Mouse (Mus musculus) layer of hippocampus, postnatal 25 days (tissue): ENCODE measurements around the gene Best3. TPM values are rescaled to one million over a fixed set of nuclear protein-coding genes. Genes with fewer than 3 reads are reported as not detected.
"Not testable (repeated sequence)": the region's sequence is repeated elsewhere in the genome, so short reads cannot be mapped to it uniquely, and the experiment has no call there.

Experiments used
- DNase-seq, 2 experiments: peaks; one replicate each; pipeline ENCODE4 v3.0.0; 2022; ENCODE audit warnings: mixed read lengths in 2 of 2, low spot score in 1 of 2; ENCODE audit errors: extremely low spot score in 1 of 2
- total RNA-seq, 2 experiments: library from RNA; stranded (reverse); gene quantifications; 2 replicates each; pipeline ENCODE4 v1.2.3; 2021

The Best3 gene
- total RNA-seq, 2 experiments from 2014 or later, result 1.8 to 2.7 TPM

GRCm38 (mm10) chr10:117021020-117021754 is 35.1 kb downstream of the Best3 start:
- no peak for DNase-seq

- DNase-seq, result no peak
These were observed 37.6 kb downstream of the Best3 start for GRCm38 (mm10) chr10:117023693-117024092.

GRCm38 (mm10) chr10:117025776-117026175 is 39.7 kb downstream of the Best3 start:
- DNase-seq, result not testable (repeated sequence)

GRCm38 (mm10) chr10:117026176-117026575 is 40.1 kb downstream of the Best3 start:
- DNase-seq, result no peak

- no peak for DNase-seq
These were observed 45.0 kb downstream of the Best3 start for GRCm38 (mm10) chr10:117031160-117031559.

GRCm38 (mm10) chr10:117033785-117034184 is 47.7 kb downstream of the Best3 start:
- DNase-seq, result peak; percentile 46 to 84

GRCm38 (mm10) chr10:117040355-117040754 is 54.2 kb downstream of the Best3 start:
- peak in 1 of 2 experiments; percentile 44 for DNase-seq

GRCm38 (mm10) chr10:117042295-117042694 is 56.2 kb downstream of the Best3 start:
- no peak for DNase-seq

GRCm38 (mm10) chr10:117043497-117044166 is 57.5 kb downstream of the Best3 start:
- DNase-seq, result not testable (repeated sequence)

- peak; percentile 31 to 43 for DNase-seq
These were observed 59.3 kb downstream of the Best3 start, which contains the start of gene Lrrc10 for GRCm38 (mm10) chr10:117045175-117046056. Lrrc10 (plus strand) TSS chr10:117045341.

- no peak for DNase-seq
These were observed 63.1 kb downstream of the Best3 start for GRCm38 (mm10) chr10:117049253-117049652.

- no peak for DNase-seq
These were observed 64.0 kb downstream of the Best3 start for GRCm38 (mm10) chr10:117049961-117050597.

GRCm38 (mm10) chr10:117055668-117056067 is 69.6 kb downstream of the Best3 start:
- DNase-seq, result no peak

- no peak for DNase-seq
These were observed 76.8 kb downstream of the Best3 start for GRCm38 (mm10) chr10:117062894-117063253.

GRCm38 (mm10) chr10:117063254-117064021 is 77.3 kb downstream of the Best3 start, which contains the start of gene Cct2:
Cct2 (minus strand) TSS chr10:117063814.
- DNase-seq, result peak; percentile 74 to 77

- no peak for DNase-seq
These were observed 78.0 kb downstream of the Best3 start for GRCm38 (mm10) chr10:117064076-117064475.

- DNase-seq, result no peak
These were observed 83.0 kb downstream of the Best3 start for GRCm38 (mm10) chr10:117069109-117069508.

GRCm38 (mm10) chr10:117072191-117072888 is 86.2 kb downstream of the Best3 start:
- no peak for DNase-seq

GRCm38 (mm10) chr10:117073176-117073575 is 87.1 kb downstream of the Best3 start:
- no peak for DNase-seq
